Mouse (Mus musculus) cerebellum, adult 2 months (tissue): Measurements from ENCODE around the gene Clec3a.

Experiments
- CTCF ChIP-seq: fragments of 200-500 bp; IDR thresholded peaks from 2 replicates; pipeline ENCODE4 v1.5.1; 2011; ENCODE audit warnings: low read depth, mild to moderate bottlenecking, control low read depth, low read length, moderate library complexity, borderline replicate concordance; ENCODE audit not compliant: insufficient read depth
- POLR2A ChIP-seq: fragments of 200-500 bp; IDR thresholded peaks from 2 replicates; pipeline ENCODE4 v1.6.1; 2011; ENCODE audit warnings: low read length, control low read depth, borderline replicate concordance; ENCODE audit not compliant: insufficient read depth

DNA sequence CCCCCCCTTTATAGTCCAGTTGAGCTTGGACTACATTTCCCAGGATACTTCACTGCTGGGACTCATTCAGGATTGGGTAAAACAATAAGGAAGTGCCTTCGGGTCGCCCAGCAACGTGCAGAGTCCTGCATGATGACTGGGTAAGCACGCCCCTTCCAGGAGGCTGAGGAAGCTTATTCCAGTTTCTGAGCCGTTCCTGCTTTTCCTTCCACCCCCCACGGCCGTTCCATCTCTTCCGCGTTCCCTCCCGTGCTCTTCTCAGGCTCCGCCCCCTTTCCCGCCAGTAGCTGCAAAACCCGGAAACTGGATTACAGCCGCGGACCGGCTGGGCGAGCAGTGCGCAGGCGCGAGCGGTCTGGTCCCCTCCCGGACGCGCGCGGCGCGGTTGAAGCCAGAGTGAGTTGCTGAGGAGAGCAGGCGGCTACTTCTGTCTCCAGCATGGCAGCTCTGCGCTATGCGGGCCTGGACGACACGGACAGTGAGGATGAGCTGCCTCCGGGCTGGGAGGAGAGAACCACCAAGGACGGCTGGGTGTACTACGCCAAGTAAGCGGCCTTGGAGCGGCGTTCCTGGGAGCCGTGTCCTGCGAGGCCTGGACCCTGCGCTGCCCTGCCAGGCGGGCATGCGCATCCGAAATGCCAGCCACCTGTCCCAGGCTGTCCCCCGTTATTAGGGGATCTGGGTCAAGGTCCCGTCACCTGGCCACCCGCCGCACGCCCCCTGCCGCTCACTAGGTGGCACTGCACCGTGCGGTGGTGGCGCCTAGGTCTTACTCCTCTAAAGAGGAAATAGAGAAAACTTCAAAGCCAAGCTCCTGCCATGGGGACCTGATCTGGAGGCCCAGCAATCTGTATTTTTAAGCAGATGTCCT, 21.7 kb downstream of the Clec3a start, which contains the start of gene Wwox:
- TF ChIP-seq CTCF (peak; percentile 68), POLR2A (peak; percentile 91)
